ENCODE assay signal across 7 mouse cellular contexts in the genomic region with DNA sequence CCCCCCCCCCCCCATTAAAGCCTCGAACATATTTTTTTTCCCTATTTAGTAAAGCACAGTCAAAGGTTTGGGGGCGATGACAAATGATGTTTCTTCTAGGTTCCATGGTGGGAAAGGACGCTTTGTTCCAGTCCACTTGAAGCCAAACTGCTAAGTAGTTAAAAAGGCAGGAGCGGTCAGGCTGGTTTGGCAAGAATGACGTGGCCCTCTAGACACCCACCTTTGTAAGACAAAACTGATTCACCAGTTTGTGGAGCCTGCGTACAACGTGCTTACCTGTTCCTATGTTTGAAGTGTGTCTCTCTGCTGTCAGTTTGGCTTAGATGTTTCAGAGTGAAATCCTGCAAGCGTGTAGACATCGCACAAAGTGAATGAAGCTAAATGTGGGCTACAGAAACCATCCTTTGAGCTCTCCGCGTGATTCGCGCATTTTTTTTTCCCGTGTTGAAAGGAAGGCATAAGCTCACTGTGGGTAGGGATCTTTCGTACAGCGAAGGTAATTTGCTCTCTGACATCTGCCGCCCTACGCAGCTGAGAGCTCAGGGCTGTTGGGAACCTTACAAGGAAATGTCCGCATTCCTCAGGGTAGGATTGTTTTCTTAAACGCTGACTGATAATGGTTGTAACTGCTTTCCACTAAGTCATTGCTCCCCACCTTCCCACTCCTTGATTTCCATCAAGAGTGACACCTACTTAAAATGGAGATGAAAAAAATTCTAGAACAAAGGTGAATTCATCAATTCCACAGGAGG. TPM values are rescaled to one million over a fixed set of nuclear protein-coding genes. Genes with fewer than 3 reads are reported as not detected.
A peak's percentile ranks its signal among the peaks of the same experiment; 100 is the strongest.
DNase-seq lines count a peak whose midpoint lies in the region; ATAC-seq and TF ChIP-seq lines count a peak whose summit lies in the region.

No protein-coding gene starts in this region.

- ATAC-seq in forebrain, embryonic 14.5 days, result no peak
- ATAC-seq in midbrain, embryonic 14.5 days (ENCODE audit: low FRiP score, low TSS enrichment), result no peak

- no peak overlapping the region for H3K9ac ChIP-seq in forebrain, embryonic 14.5 days (ENCODE audit: low read length)
- H3K9ac ChIP-seq in midbrain, embryonic 14.5 days (replicated peaks; ENCODE audit: low read length), result no peak overlapping the region

- H3K4me2 ChIP-seq in forebrain, embryonic 14.5 days (ENCODE audit: low read length), result peak overlapping the region; percentile 20; the same call in 1 of the 2 replicates
- H3K4me2 ChIP-seq in midbrain, embryonic 14.5 days (ENCODE audit: low read length), result peak overlapping the region; percentile 21; the same call in 1 of the 2 replicates

- no peak overlapping the region for H3K27ac ChIP-seq in forebrain, embryonic 14.5 days (ENCODE audit: low read depth, low read length)
- no peak overlapping the region for H3K27ac ChIP-seq in midbrain, embryonic 14.5 days (replicated peaks; ENCODE audit: low read depth, low read length)

- H3K9me3 ChIP-seq in forebrain, embryonic 14.5 days (replicated peaks; ENCODE audit: control insufficient read depth, low read length), result no peaks in the 10 kb centered on the region
- no peaks in the 10 kb centered on the region for H3K9me3 ChIP-seq in midbrain, embryonic 14.5 days (ENCODE audit: control insufficient read depth, low read length)

- H3K4me3 ChIP-seq in forebrain, embryonic 14.5 days (ENCODE audit: low read depth, low read length), result no peak overlapping the region
- H3K4me3 ChIP-seq in midbrain, embryonic 14.5 days (replicated peaks; ENCODE audit: low read depth, low read length), result no peak overlapping the region

- no peak for TF ChIP-seq CTCF in brain, embryonic 14.5 days (IDR thresholded peaks at IDR 0.05; ENCODE audit: borderline replicate concordance, extremely low read depth, insufficient read depth, insufficient read length)

- no peaks in the 10 kb centered on the region for H3K36me3 ChIP-seq in forebrain, embryonic 14.5 days (ENCODE audit: control insufficient read depth, insufficient read depth, low read length)
- no peaks in the 10 kb centered on the region for H3K36me3 ChIP-seq in midbrain, embryonic 14.5 days (ENCODE audit: control insufficient read depth, insufficient read depth, low read length)

- H3K4me1 ChIP-seq in forebrain, embryonic 14.5 days (ENCODE audit: control insufficient read depth, insufficient read depth, low read length), result 0 out of 2 replicates have a peak, but pooled peaks cover 3% of the 10 kb centered on the region
- no peaks in the 10 kb centered on the region for H3K4me1 ChIP-seq in midbrain, embryonic 14.5 days (ENCODE audit: control insufficient read depth, insufficient read depth, low read length)

- peak; percentile 21 for DNase-seq in brain, embryonic 14.5 days (ENCODE audit: low read depth)
- no peak for DNase-seq in forebrain, embryonic 14.5 days (ENCODE audit: low spot score)
- peak; percentile 56 to 69 for DNase-seq in kidney, postnatal 4 days
- DNase-seq in midbrain, embryonic 14.5 days, result peak; percentile 28
- no peak for DNase-seq in gastrocnemius, postnatal 10 days
- no peak for DNase-seq in layer of hippocampus, adult 9-11 months
- DNase-seq in right cerebral cortex, postnatal 4 days, result no peak

- no peak for TF ChIP-seq POLR2A in brain, embryonic 14.5 days (IDR thresholded peaks at IDR 0.05; ENCODE audit: borderline replicate concordance, extremely low read depth, insufficient read depth, insufficient read length, poor library complexity, severe bottlenecking)

- peaks cover 13% of the 10 kb centered on the region for H3K27me3 ChIP-seq in forebrain, embryonic 14.5 days (replicated peaks; ENCODE audit: control insufficient read depth, insufficient read depth, low read length)
- H3K27me3 ChIP-seq in midbrain, embryonic 14.5 days (ENCODE audit: control insufficient read depth, insufficient read depth, low read length), result peaks cover 22% of the 10 kb centered on the region

- 13% methylated on average over 20 of the region's 20 CpGs for WGBS in forebrain, embryonic 14.5 days
- 17% methylated on average over 20 of the region's 20 CpGs for WGBS in midbrain, embryonic 14.5 days

RNA-seq across cellular contexts. Expression of a gene that starts 6.0 kb away (rescaled TPM):
- polyA plus RNA-seq in brain, embryonic 14.5 days (2012; rRNA removed), result 1.6 and 2.2 TPM in 2 replicates
- polyA plus RNA-seq in forebrain, embryonic 14.5 days (2014; fragmentation: Nextera tagmentation; extraction: Ambion mirVana), result 0.20 and 0.27 TPM in 2 replicates
- polyA plus RNA-seq in midbrain, embryonic 14.5 days (2014; fragmentation: Nextera tagmentation; extraction: Ambion mirVana), result 0.08 and 0.13 TPM in 2 replicates
- under 1 TPM; 0.19 to 0.20 TPM for total RNA-seq in gastrocnemius, postnatal 10 days (2021)

RNA-seq across cellular contexts. Expression of a gene that starts 59.6 kb away (rescaled TPM):
- polyA plus RNA-seq in brain, embryonic 14.5 days (2012; rRNA removed), result 37.5 and 37.6 TPM in 2 replicates
- 24.5 and 29.4 TPM in 2 replicates for polyA plus RNA-seq in forebrain, embryonic 14.5 days (2014; fragmentation: Nextera tagmentation; extraction: Ambion mirVana)
- polyA plus RNA-seq in midbrain, embryonic 14.5 days (2014; fragmentation: Nextera tagmentation; extraction: Ambion mirVana), result 30.9 and 32.6 TPM in 2 replicates
- total RNA-seq in gastrocnemius, postnatal 10 days (2021), result 10 to 100 TPM in 1 of 2 experiments, 1 to 10 TPM in 1; 8.1 to 11.7 TPM

Comparison
In these comparisons a context has a peak if more than half of its experiments do, and no peak if none do; other contexts are left out.
1. DNase-seq: peak in brain, embryonic 14.5 days (single experiment), kidney, postnatal 4 days (2 of 2) and midbrain, embryonic 14.5 days (single experiment); none in forebrain, embryonic 14.5 days (single experiment), gastrocnemius, postnatal 10 days (single experiment), layer of hippocampus, adult 9-11 months (single experiment) and right cerebral cortex, postnatal 4 days (single experiment).